Mouse (Mus musculus): ENCODE measurements around the gene Prl8a6. TPM values are rescaled to one million over a fixed set of nuclear protein-coding genes. Genes with fewer than 3 reads are reported as not detected.

Gene Prl8a6
- not detected for total RNA-seq (2021)
- long read RNA-seq = 0 reads

- DNase-seq (ENCODE audit: low spot score in 2 of 2) = no peak
Observed at GRCm38 (mm10) chr13:27438588-27438987, at the start of gene Prl8a6. Gene Prl8a6 (minus strand): TSS chr13:27438688.

GRCm38 (mm10) chr13:27433159-27433558 lies 5.3 kb downstream of the Prl8a6 start:
- DNase-seq (ENCODE audit: low spot score in 2 of 2) = no peak

- DNase-seq (ENCODE audit: low spot score in 2 of 2) = no peak
Observed at GRCm38 (mm10) chr13:27413640-27414039, 24.8 kb downstream of the Prl8a6 start.

- DNase-seq (ENCODE audit: low spot score in 2 of 2) = peak in 1 of 2 experiments; percentile 6
Observed at GRCm38 (mm10) chr13:27399061-27399724, 39.3 kb downstream of the Prl8a6 start.

- DNase-seq (ENCODE audit: low spot score in 2 of 2) = no peak
Observed at GRCm38 (mm10) chr13:27390746-27391145, 47.7 kb downstream of the Prl8a6 start, which contains the start of gene Prl2b1. Gene Prl2b1 (minus strand): TSS chr13:27390846.

Other genes with a start within 250 kb of the Prl8a6 start
- gene Prl3c1, start 242.0 kb downstream of the Prl8a6 start, total RNA-seq (2021) = not detected
- not detected for gene Prl3b1, start 196.8 kb downstream of the Prl8a6 start, total RNA-seq (2021)
- gene Prl3a1, start 179.3 kb downstream of the Prl8a6 start, total RNA-seq (2021) = not detected
- gene Prl6a1, start 126.1 kb downstream of the Prl8a6 start, total RNA-seq (2021) = not detected
- gene Prl8a2, start 93.0 kb downstream of the Prl8a6 start, total RNA-seq (2021) = not detected
- not detected for gene Prl2b1, start 47.8 kb downstream of the Prl8a6 start, total RNA-seq (2021)
- gene Prl8a8, start 74.5 kb upstream of the Prl8a6 start, total RNA-seq (2021) = not detected
- not detected for gene Prl8a9, start 125.9 kb upstream of the Prl8a6 start, total RNA-seq (2021)
- not detected for gene Prl8a1, start 143.5 kb upstream of the Prl8a6 start, total RNA-seq (2021)
- gene Prl7b1, start 171.9 kb upstream of the Prl8a6 start, total RNA-seq (2021) = not detected
- not detected for gene Prl7a1, start 203.8 kb upstream of the Prl8a6 start, total RNA-seq (2021)
- not detected for gene Prl7a2, start 229.3 kb upstream of the Prl8a6 start, total RNA-seq (2021)

Data from layer of hippocampus, adult 18-20 months (tissue).